Mouse (Mus musculus): ENCODE measurements around the gene Lpp. TPM values are rescaled to one million over a fixed set of nuclear protein-coding genes. Genes with fewer than 3 reads are reported as not detected.

Gene Lpp
- total and polyA plus RNA-seq, 3 experiments = not detected

DNA sequence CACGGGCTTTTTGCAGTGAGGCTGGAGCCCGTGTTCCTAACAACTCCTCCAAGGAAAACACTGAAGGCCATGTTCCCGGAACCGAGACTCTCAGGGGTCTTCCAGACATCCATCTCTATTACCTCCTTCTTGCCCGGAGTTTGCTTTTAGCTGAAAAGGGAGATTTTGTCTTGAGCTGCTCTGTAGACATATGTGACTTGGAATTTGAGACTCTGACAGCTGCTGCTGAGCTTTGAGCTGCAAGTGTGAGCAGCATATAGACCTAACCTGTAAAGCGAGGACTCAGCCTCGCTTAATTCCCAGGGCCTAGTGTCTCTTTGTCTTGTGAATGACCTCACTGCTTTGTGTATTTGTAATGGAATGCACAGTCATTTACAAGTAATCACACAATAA is 49.8 kb downstream of the Lpp start:
- H3K27ac ChIP-seq (ENCODE audit: control insufficient read depth, low read depth, low read length) = no peak overlapping the region
- TF ChIP-seq EP300 (IDR thresholded peaks at IDR 0.05; ENCODE audit: low read depth in 1 of 2, low read length in 2 of 2) (no peak), ZNF384 (IDR thresholded peaks at IDR 0.05; ENCODE audit: low read depth, low read length) (no peak), CHD1 (IDR thresholded peaks at IDR 0.05; ENCODE audit: low read depth, low read length) (no peak), GATA1 (IDR thresholded peaks at IDR 0.05; ENCODE audit: low read depth, low read length) (no peak), BHLHE40 (IDR thresholded peaks at IDR 0.05; ENCODE audit: borderline replicate concordance, low read depth, low read length) (no peak), CTCF (IDR thresholded peaks at IDR 0.05 in 2 of 3, conservative IDR thresholded peaks at IDR 0.05 in 1 of 3; ENCODE audit: control insufficient read depth in 1 of 3, insufficient read depth in 1 of 3, low read depth in 2 of 3, low read length in 3 of 3, poor library complexity in 1 of 3, severe bottlenecking in 1 of 3) (no peak), HCFC1 (IDR thresholded peaks at IDR 0.05; ENCODE audit: low read depth, low read length) (no peak), RCOR1 (IDR thresholded peaks at IDR 0.05; ENCODE audit: low read depth, low read length) (no peak), POLR2AphosphoS5 (IDR thresholded peaks at IDR 0.05; ENCODE audit: borderline replicate concordance, low read depth, low read length) (no peak), ETS1 (IDR thresholded peaks at IDR 0.05; ENCODE audit: low read depth, low read length) (no peak), ZKSCAN1 (IDR thresholded peaks at IDR 0.05; ENCODE audit: low read depth, low read length) (no peak), USF1 (IDR thresholded peaks at IDR 0.05; ENCODE audit: low read depth, low read length) (no peak), POLR2A (IDR thresholded peaks at IDR 0.05; ENCODE audit: control insufficient read depth in 1 of 2, insufficient read depth in 1 of 2, low read depth in 1 of 2, low read length in 2 of 2, poor library complexity in 1 of 2) (no peak), USF2 (IDR thresholded peaks at IDR 0.05; ENCODE audit: borderline replicate concordance in 1 of 2, insufficient read depth in 1 of 2, low read depth in 1 of 2, low read length in 2 of 2) (no peak), ELF1 (IDR thresholded peaks at IDR 0.05; ENCODE audit: low read depth, low read length) (no peak)
- no peaks in the 10 kb centered on the region for H3K36me3 ChIP-seq (ENCODE audit: control insufficient read depth in 1 of 2, insufficient read depth in 2 of 2, low read length in 2 of 2)
- no peaks in the 10 kb centered on the region for H3K9me3 ChIP-seq (replicated peaks; ENCODE audit: insufficient read depth, low read length)
- H3K4me1 ChIP-seq (ENCODE audit: control insufficient read depth in 1 of 2, insufficient read depth in 2 of 2, low read length in 2 of 2) = no peaks in the 10 kb centered on the region
- no peak overlapping the region for H3K9ac ChIP-seq (ENCODE audit: control insufficient read depth, low read depth, low read length, poor library complexity, severe bottlenecking)
- H3K4me3 ChIP-seq (ENCODE audit: control insufficient read depth in 1 of 2, insufficient read depth in 1 of 2, low read depth in 2 of 2, low read length in 2 of 2) = no peak overlapping the region
- no peaks in the 10 kb centered on the region for H3K27me3 ChIP-seq (ENCODE audit: control insufficient read depth in 1 of 2, insufficient read depth in 2 of 2, low read length in 2 of 2)
- no peaks in the 10 kb centered on the region for H3K79me2 ChIP-seq (ENCODE audit: control insufficient read depth, insufficient read depth, low read length, poor library complexity)
- no peak for DNase-seq (ENCODE audit: low read depth, low spot score)

DNA sequence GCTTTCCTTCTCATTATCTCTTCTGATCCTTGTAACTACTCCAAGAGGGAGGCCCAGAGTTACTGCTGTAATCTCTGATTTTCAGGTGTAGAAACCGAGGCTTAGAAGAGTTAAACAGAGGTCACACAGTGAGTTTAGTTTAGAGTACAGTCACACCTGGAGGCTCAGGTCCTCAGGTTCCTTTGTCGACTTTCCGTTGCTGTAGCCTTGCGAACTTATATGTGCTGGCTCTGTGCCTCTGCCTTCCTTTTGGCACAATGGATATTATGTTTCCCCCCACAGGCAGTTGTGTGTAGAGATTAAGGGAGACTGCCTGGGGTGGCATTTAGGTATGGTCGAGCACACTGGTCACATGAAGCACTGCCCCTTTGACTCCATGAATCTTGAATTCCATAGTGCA is 50.2 kb downstream of the Lpp start:
- H3K79me2 ChIP-seq (ENCODE audit: control insufficient read depth, insufficient read depth, low read length, poor library complexity) = no peaks in the 10 kb centered on the region
- no peaks in the 10 kb centered on the region for H3K36me3 ChIP-seq (ENCODE audit: control insufficient read depth in 1 of 2, insufficient read depth in 2 of 2, low read length in 2 of 2)
- no peak overlapping the region for H3K4me3 ChIP-seq (ENCODE audit: control insufficient read depth in 1 of 2, insufficient read depth in 1 of 2, low read depth in 2 of 2, low read length in 2 of 2)
- H3K4me1 ChIP-seq (ENCODE audit: control insufficient read depth in 1 of 2, insufficient read depth in 2 of 2, low read length in 2 of 2) = no peaks in the 10 kb centered on the region
- TF ChIP-seq NELFE (IDR thresholded peaks at IDR 0.05; ENCODE audit: low read depth, low read length) = no peak
- no peak for TF ChIP-seq ELF1 (IDR thresholded peaks at IDR 0.05; ENCODE audit: low read depth, low read length)
- no peaks in the 10 kb centered on the region for H3K27me3 ChIP-seq (ENCODE audit: control insufficient read depth in 1 of 2, insufficient read depth in 2 of 2, low read length in 2 of 2)
- no peaks in the 10 kb centered on the region for H3K9me3 ChIP-seq (replicated peaks; ENCODE audit: insufficient read depth, low read length)
- H3K9ac ChIP-seq (ENCODE audit: control insufficient read depth, low read depth, low read length, poor library complexity, severe bottlenecking) = no peak overlapping the region
- H3K27ac ChIP-seq (ENCODE audit: control insufficient read depth, low read depth, low read length) = no peak overlapping the region
- DNase-seq (ENCODE audit: low read depth, low spot score) = no peak
